12 mouse cellular contexts compared by ENCODE assay signal in the genomic region with DNA sequence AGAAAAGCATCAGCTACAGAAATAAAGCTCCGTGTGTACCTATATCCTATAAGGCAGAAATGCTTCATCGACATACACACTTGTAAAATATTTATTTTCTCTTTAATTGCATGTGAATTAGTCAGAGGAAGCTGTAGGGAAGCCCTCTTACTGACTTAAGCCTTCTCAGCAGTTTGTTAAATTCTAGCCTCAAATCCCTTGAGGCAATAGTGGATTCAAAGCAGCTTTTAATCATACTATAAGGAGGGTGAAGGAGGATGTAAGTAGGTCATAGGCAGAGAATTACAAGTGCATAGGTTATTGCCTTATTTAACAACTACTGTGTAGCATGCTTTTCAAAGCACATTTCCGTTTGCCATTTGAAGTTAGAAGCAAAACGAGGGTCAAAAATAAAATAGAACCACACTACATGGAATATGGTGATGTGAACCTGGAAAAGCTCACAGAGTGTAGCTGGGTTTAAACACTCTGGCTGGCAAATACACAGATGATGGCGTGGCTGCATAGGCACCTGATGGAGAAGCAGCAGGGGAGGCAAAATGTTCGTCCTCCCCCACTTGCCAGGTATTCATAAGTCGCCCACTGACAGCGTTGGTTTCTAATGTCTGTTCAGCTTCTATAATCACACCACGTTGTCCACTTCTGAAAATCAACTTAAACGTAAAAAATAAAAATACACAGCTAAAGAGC.
DNase-seq lines count a peak whose midpoint lies in the region; ATAC-seq and TF ChIP-seq lines count a peak whose summit lies in the region.
"Had no signal": no experiment of that assay in that cellular context is flagged by ENCODE, and none has a peak within 500 bp of the region (broad histone marks: within the 10 kb centered on the region; RNA-seq: fewer than 3 reads in every experiment).

No protein-coding gene starts in this region.

- 9% methylated on average over 10 of the region's 10 CpGs for WGBS in cerebellum, adult 2 months
- WGBS in hindbrain, embryonic 13.5 days: 31% methylated on average over 10 of the region's 10 CpGs
- WGBS in intestine, postnatal 0 days: 78% methylated on average over 10 of the region's 10 CpGs
- WGBS in intestine, embryonic 16.5 days: 60% methylated on average over 10 of the region's 10 CpGs

- ATAC-seq in hindbrain, embryonic 13.5 days (ENCODE audit: low FRiP score): no peak
- no peak for ATAC-seq in CD4-positive, CD25-positive, alpha-beta regulatory T cell, adult 4 months
- ATAC-seq in intestine, postnatal 0 days: no peak
- ATAC-seq in intestine, embryonic 16.5 days: no peak

- no peak for TF ChIP-seq CTCF in cerebellum, adult 2 months (IDR thresholded peaks at IDR 0.05; ENCODE audit: borderline replicate concordance, insufficient read depth, low read depth, low read length)
- no peak for TF ChIP-seq CTCF in cortical plate, adult 2 months (IDR thresholded peaks at IDR 0.05; ENCODE audit: extremely low read depth, insufficient read depth, low read length)
- TF ChIP-seq CTCF in intestine, postnatal 0 days (IDR thresholded peaks at IDR 0.05; ENCODE audit: low read depth): no peak

- no peaks in the 10 kb centered on the region for H3K36me3 ChIP-seq in hindbrain, embryonic 13.5 days
- H3K36me3 ChIP-seq in myocyte (ENCODE audit: control insufficient read depth, insufficient read depth): no peaks in the 10 kb centered on the region
- H3K36me3 ChIP-seq in intestine, postnatal 0 days (ENCODE audit: control insufficient read depth, insufficient read depth): no peaks in the 10 kb centered on the region
- no peaks in the 10 kb centered on the region for H3K36me3 ChIP-seq in intestine, embryonic 16.5 days (ENCODE audit: control insufficient read depth, insufficient read depth, low read length)
- H3K36me3 ChIP-seq: G1E had no signal

- peak overlapping the region; percentile 42 for H3K4me2 ChIP-seq in hindbrain, embryonic 13.5 days
- peak overlapping the region; percentile 91 for H3K4me2 ChIP-seq in myocyte (ENCODE audit: low read depth)
- no peak overlapping the region for H3K4me2 ChIP-seq in intestine, postnatal 0 days (replicated peaks; ENCODE audit: low read depth)
- no peak overlapping the region for H3K4me2 ChIP-seq in intestine, embryonic 16.5 days (ENCODE audit: low read depth, low read length)
- H3K4me2 ChIP-seq: lung, embryonic 14.5 days had no signal

- H3K79me2 ChIP-seq in myocyte (ENCODE audit: control insufficient read depth, insufficient read depth): peaks cover 42% of the 10 kb centered on the region

- no peak overlapping the region for H3ac ChIP-seq in myocyte (ENCODE audit: control insufficient read depth, insufficient read length)

- peak overlapping the region; percentile 74 for H3K27ac ChIP-seq in cerebellum, adult 2 months (ENCODE audit: insufficient read depth, low read length)
- peak overlapping the region; percentile 33 for H3K27ac ChIP-seq in cortical plate, adult 2 months (ENCODE audit: insufficient read depth, low read length)
- peak overlapping the region; percentile 27; the same call in 1 of the 2 replicates for H3K27ac ChIP-seq in hindbrain, embryonic 13.5 days
- H3K27ac ChIP-seq in intestine, postnatal 0 days (ENCODE audit: low read depth, low read length): no peak overlapping the region
- H3K27ac ChIP-seq in intestine, embryonic 16.5 days (ENCODE audit: low read length): no peak overlapping the region

- H3K4me3 ChIP-seq in cerebellum, adult 2 months (replicated peaks; ENCODE audit: insufficient read depth, low read depth, low read length): peak overlapping the region; percentile 31
- H3K4me3 ChIP-seq in cortical plate, adult 2 months (ENCODE audit: insufficient read depth, low read length): peak overlapping the region; percentile 26; the same call in 1 of the 2 replicates
- H3K4me3 ChIP-seq in hindbrain, embryonic 13.5 days: 0 out of 2 replicates have a peak overlapping the region, but pooled peaks have one; percentile 7
- H3K4me3 ChIP-seq in myocyte: peak overlapping the region; percentile 65
- H3K4me3 ChIP-seq in intestine, postnatal 0 days (ENCODE audit: low read depth, low read length): no peak overlapping the region
- no peak overlapping the region for H3K4me3 ChIP-seq in intestine, embryonic 16.5 days (ENCODE audit: low read length)

- H3K27me3 ChIP-seq in cerebellum, adult 2 months (ENCODE audit: control insufficient read depth, insufficient read depth, low read length): no peaks in the 10 kb centered on the region
- H3K27me3 ChIP-seq in hindbrain, embryonic 13.5 days: no peaks in the 10 kb centered on the region
- no peaks in the 10 kb centered on the region for H3K27me3 ChIP-seq in myocyte (ENCODE audit: control insufficient read depth, insufficient read depth, insufficient read length)
- no peaks in the 10 kb centered on the region for H3K27me3 ChIP-seq in intestine, postnatal 0 days (replicated peaks; ENCODE audit: control insufficient read depth, insufficient read depth, low read length)
- H3K27me3 ChIP-seq in intestine, embryonic 16.5 days (replicated peaks; ENCODE audit: control insufficient read depth, insufficient read depth, low read length): no peaks in the 10 kb centered on the region

- peak overlapping the region; percentile 35; the same call in 1 of the 2 replicates for H3K9ac ChIP-seq in hindbrain, embryonic 13.5 days
- no peak overlapping the region for H3K9ac ChIP-seq in intestine, postnatal 0 days (ENCODE audit: low read depth, low read length)
- H3K9ac ChIP-seq in intestine, embryonic 16.5 days (ENCODE audit: low read depth, low read length): no peak overlapping the region
- H3K9ac ChIP-seq: lung, embryonic 14.5 days had no signal

- no peaks in the 10 kb centered on the region for H3K9me3 ChIP-seq in hindbrain, embryonic 13.5 days
- no peaks in the 10 kb centered on the region for H3K9me3 ChIP-seq in intestine, postnatal 0 days (ENCODE audit: control insufficient read depth)
- no peaks in the 10 kb centered on the region for H3K9me3 ChIP-seq in intestine, embryonic 16.5 days (ENCODE audit: control insufficient read depth, low read length)

- DNase-seq in cerebellum, adult 2 months: peak; percentile 77 to 84
- DNase-seq: adrenal gland, postnatal 10 days; spleen, adult 18-20 months; thymus, postnatal 14 days had no signal

- H3K4me1 ChIP-seq in cerebellum, adult 2 months (ENCODE audit: control insufficient read depth, insufficient read depth, low read length): peaks cover 4% of the 10 kb centered on the region; the same call in 1 of the 2 replicates
- H3K4me1 ChIP-seq in cortical plate, adult 2 months (ENCODE audit: control insufficient read depth, insufficient read depth, low read length): peaks cover 4% of the 10 kb centered on the region; the same call in 1 of the 2 replicates
- H3K4me1 ChIP-seq in hindbrain, embryonic 13.5 days (replicated peaks): peaks cover 49% of the 10 kb centered on the region
- H3K4me1 ChIP-seq in intestine, postnatal 0 days (replicated peaks; ENCODE audit: control insufficient read depth, insufficient read depth, low read length): no peaks in the 10 kb centered on the region; the same call in 1 of the 2 replicates
- H3K4me1 ChIP-seq in intestine, embryonic 16.5 days (ENCODE audit: control insufficient read depth, insufficient read depth, low read length): 0 out of 2 replicates have a peak, but pooled peaks cover 2% of the 10 kb centered on the region

- TF ChIP-seq POLR2A in cerebellum, adult 2 months (IDR thresholded peaks at IDR 0.05; ENCODE audit: borderline replicate concordance, insufficient read depth, low read length): peak; percentile 25; the same call in 1 of the 2 replicates
- TF ChIP-seq POLR2A in cortical plate, adult 2 months (IDR thresholded peaks at IDR 0.05; ENCODE audit: extremely low read depth, insufficient read depth, low read length): no peak
- TF ChIP-seq POLR2A in myocyte (IDR thresholded peaks at IDR 0.05; ENCODE audit: insufficient read length, low read depth): peak; percentile 23

TF ChIP-seq in myocyte, 11 proteins besides CTCF, POLR2A, EP300 and RAD21:
- TF ChIP-seq SRF (IDR thresholded peaks at IDR 0.05; ENCODE audit: control insufficient read depth, insufficient read length, low read depth) (no peak), TCF12 (IDR thresholded peaks at IDR 0.05; ENCODE audit: insufficient read depth, poor library complexity, severe bottlenecking) (no peak)
TF ChIP-seq in myocyte: peak in this region for 0.

Comparison
In these comparisons a context has a peak if more than half of its experiments do, and no peak if none do; other contexts are left out.
1. H3K27ac ChIP-seq: peak in cerebellum, adult 2 months (single experiment), cortical plate, adult 2 months (single experiment) and hindbrain, embryonic 13.5 days (single experiment); none in intestine, postnatal 0 days (single experiment) and intestine, embryonic 16.5 days (single experiment).
2. H3K4me3 ChIP-seq: peak in cerebellum, adult 2 months (single experiment), cortical plate, adult 2 months (single experiment), hindbrain, embryonic 13.5 days (single experiment) and myocyte (single experiment); none in intestine, postnatal 0 days (single experiment) and intestine, embryonic 16.5 days (single experiment).
3. H3K4me2 ChIP-seq: peak in hindbrain, embryonic 13.5 days (single experiment) and myocyte (single experiment); none in intestine, postnatal 0 days (single experiment) and intestine, embryonic 16.5 days (single experiment).